Mouse (Mus musculus): ENCODE results near the gene Cdh20. TPM values are rescaled to one million over a fixed set of nuclear protein-coding genes. Genes with fewer than 3 reads are reported as not detected.

The Cdh20 gene
- polyA plus RNA-seq (2012): not detected in 2 replicates

GRCm38 (mm10) chr1:104768371-104769249 lies at the start of gene Cdh20:
Cdh20 (plus strand) TSS chr1:104768529.

All from megakaryocyte-erythroid progenitor cell, adult 5 weeks (primary cell).